Mouse (Mus musculus) liver, embryonic 16.5 days (tissue): ENCODE measurements around the gene Parva. TPM values are rescaled to one million over a fixed set of nuclear protein-coding genes. Genes with fewer than 3 reads are reported as not detected.
A peak's percentile ranks its signal among the peaks of the same experiment; 100 is the strongest.

ENCODE experiments used
- ATAC-seq: fragments of 200-750 bp; cut with Nextera tagmentation; 2 replicates; pipeline ENCODE4 v1.8.0; 2017; ENCODE audit warnings: low read depth, mild to moderate bottlenecking, moderate number of reproducible peaks, moderate library complexity
- H3K27ac ChIP-seq: fragments of 300-500 bp; sonication (generic); 2 replicates; pipeline ENCODE4 v1.5.1; 2014; ENCODE audit warnings: mild to moderate bottlenecking, low read length
- H3K27me3 ChIP-seq: fragments of 300-500 bp; sonication (generic); 2 replicates; pipeline ENCODE4 v1.6.1; 2014; ENCODE audit warnings: low read depth, low read length, mixed read lengths; ENCODE audit not compliant: control insufficient read depth, insufficient read depth
- H3K36me3 ChIP-seq: fragments of 300-500 bp; sonication (generic); 2 replicates; pipeline ENCODE4 v1.6.1; 2014; ENCODE audit warnings: mild to moderate bottlenecking; ENCODE audit not compliant: control insufficient read depth, insufficient read depth
- H3K4me1 ChIP-seq: fragments of 300-500 bp; sonication (generic); 2 replicates; pipeline ENCODE4 v1.6.1; 2014; ENCODE audit warnings: low read depth, low read length, mixed read lengths; ENCODE audit not compliant: control insufficient read depth
- H3K4me2 ChIP-seq: fragments of 300-500 bp; sonication (generic); 2 replicates; pipeline ENCODE4 v1.6.1; 2014; ENCODE audit warnings: low read depth, low read length, mixed read lengths
- H3K4me3 ChIP-seq: fragments of 300-500 bp; sonication (generic); 2 replicates; pipeline ENCODE4 v1.5.1; 2014; ENCODE audit warnings: low read depth, mild to moderate bottlenecking, low read length
- H3K9ac ChIP-seq: fragments of 300-500 bp; sonication (generic); 2 replicates; pipeline ENCODE4 v1.6.1; 2014; ENCODE audit warnings: low read depth, low read length
- H3K9me3 ChIP-seq: fragments of 300-500 bp; sonication (generic); replicated peaks from 2 replicates; pipeline ENCODE4 v1.6.1; 2016; ENCODE audit warnings: low read length; ENCODE audit not compliant: control insufficient read depth
- WGBS: fragments of 180-500 bp; shearing (Covaris S2); extraction: QIAGEN DNeasy Blood & Tissue Kit; methylation state at CpG from one replicate; pipeline ENCODE4 v1.1.7; 2014; ENCODE audit not compliant: insufficient replicate concordance; 5-methylcytosine and 5-hydroxymethylcytosine counted together
- polyA plus RNA-seq: library from polyadenylated mRNA; unstranded; fragments of >200 nt; fragmentation: Nextera tagmentation; extraction: Ambion mirVana; gene quantifications from 2 replicates; pipeline ENCODE4 v1.2.1, GENCODE M21; 2015

The Parva gene
- polyA plus RNA-seq, 1 experiment from 2014 or later: 9.2 TPM

GRCm38 (mm10) chr7:112510336-112511048 is 83.2 kb downstream of the Parva start:
- Histone ChIP-seq H3K4me3 (no peak overlapping the region), H3K27me3 (no peaks in the 10 kb centered on the region), H3K9ac (no peak overlapping the region), H3K9me3 (no peaks in the 10 kb centered on the region), H3K27ac (no peak overlapping the region), H3K4me1 (no peaks in the 10 kb centered on the region; the same call in none of the 2 replicates), H3K4me2 (no peak overlapping the region), H3K36me3 (no peaks in the 10 kb centered on the region)
- WGBS: 47% methylated on average over 10 of the region's 10 CpGs
- no peak for ATAC-seq

DNA sequence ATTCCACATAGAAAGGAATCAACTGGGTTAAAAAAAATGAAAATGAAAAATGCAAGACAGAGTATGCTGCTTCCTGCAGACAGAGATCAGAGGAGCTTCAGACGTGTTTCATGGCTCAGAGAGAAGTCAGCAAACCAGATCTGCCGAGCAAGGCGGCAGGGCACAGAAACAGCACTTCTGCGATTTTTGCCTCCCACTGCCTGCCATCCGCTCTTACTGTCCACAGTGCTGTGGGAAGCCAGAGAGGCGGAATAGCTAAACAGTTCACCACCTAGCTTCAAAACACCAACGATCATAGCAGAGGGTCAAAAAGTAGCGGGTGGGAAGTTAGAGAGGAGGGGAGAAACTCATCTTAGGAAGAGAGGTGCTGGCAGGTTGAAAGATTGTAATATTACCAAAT is 84.0 kb downstream of the Parva start:
- Histone ChIP-seq H3K4me2 (no peak overlapping the region), H3K4me3 (no peak overlapping the region), H3K4me1 (no peaks in the 10 kb centered on the region; the same call in none of the 2 replicates), H3K9ac (no peak overlapping the region), H3K36me3 (no peaks in the 10 kb centered on the region), H3K9me3 (no peaks in the 10 kb centered on the region), H3K27me3 (no peaks in the 10 kb centered on the region), H3K27ac (no peak overlapping the region)
- ATAC-seq: no peak
- WGBS: 63% methylated on average over 8 of the region's 8 CpGs

DNA sequence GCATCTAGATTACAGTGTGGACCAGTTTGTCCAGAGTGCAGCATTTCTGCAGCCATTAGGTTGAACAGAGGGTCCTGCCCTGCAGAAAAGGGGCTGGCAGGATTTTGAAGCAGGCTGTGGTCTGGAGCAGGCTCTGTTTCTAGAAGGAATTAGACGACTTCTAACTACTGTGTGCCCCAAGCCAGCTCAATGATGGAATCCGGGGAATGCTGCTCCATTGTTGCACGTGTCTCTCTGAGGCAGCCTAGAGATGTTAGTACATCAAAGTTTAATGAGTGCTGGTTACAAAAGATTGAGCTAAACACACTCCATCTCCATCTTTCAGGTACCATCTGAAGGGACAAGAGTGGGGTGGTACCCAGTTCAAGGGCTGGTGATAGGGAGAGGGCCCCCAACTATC is 85.0 kb downstream of the Parva start:
- no peak for ATAC-seq
- 45% methylated on average over 3 of the region's 3 CpGs for WGBS
- Histone ChIP-seq H3K9me3 (no peaks in the 10 kb centered on the region), H3K4me1 (no peaks in the 10 kb centered on the region; the same call in none of the 2 replicates), H3K9ac (no peak overlapping the region), H3K36me3 (no peaks in the 10 kb centered on the region), H3K4me2 (no peak overlapping the region), H3K4me3 (no peak overlapping the region), H3K27ac (no peak overlapping the region), H3K27me3 (no peaks in the 10 kb centered on the region)

- H3K9me3 ChIP-seq: no peaks in the 10 kb centered on the region
- no peaks in the 10 kb centered on the region; the same call in none of the 2 replicates for H3K4me1 ChIP-seq
- no peaks in the 10 kb centered on the region for H3K36me3 ChIP-seq
- no peak overlapping the region for H3K4me2 ChIP-seq
- ATAC-seq: no peak
- no peak overlapping the region for H3K4me3 ChIP-seq
- no peak overlapping the region for H3K27ac ChIP-seq
- WGBS: 66% methylated on average over 1 of the region's 1 CpGs
- H3K9ac ChIP-seq: no peak overlapping the region
- H3K27me3 ChIP-seq: no peaks in the 10 kb centered on the region
Observed at GRCm38 (mm10) chr7:112512895-112513294, 85.6 kb downstream of the Parva start.

GRCm38 (mm10) chr7:112514636-112515193 is 87.4 kb downstream of the Parva start:
- WGBS: 38% methylated on average over 8 of the region's 8 CpGs
- Histone ChIP-seq H3K27ac (peak overlapping the region; percentile 22; the same call in 1 of the 2 replicates), H3K27me3 (no peaks in the 10 kb centered on the region), H3K9ac (no peak overlapping the region), H3K4me3 (no peak overlapping the region), H3K9me3 (no peaks in the 10 kb centered on the region), H3K4me2 (peak overlapping the region; percentile 30; the same call in 1 of the 2 replicates), H3K36me3 (no peaks in the 10 kb centered on the region), H3K4me1 (no peaks in the 10 kb centered on the region; the same call in none of the 2 replicates)
- peak; percentile 82 for ATAC-seq

GRCm38 (mm10) chr7:112525465-112525864 is 98.2 kb downstream of the Parva start:
- ATAC-seq: no peak
- Histone ChIP-seq H3K27ac (no peak overlapping the region), H3K36me3 (no peaks in the 10 kb centered on the region), H3K4me2 (no peak overlapping the region), H3K9ac (no peak overlapping the region), H3K9me3 (no peaks in the 10 kb centered on the region), H3K27me3 (no peaks in the 10 kb centered on the region), H3K4me3 (no peak overlapping the region), H3K4me1 (no peaks in the 10 kb centered on the region)
- WGBS: 73% methylated on average over 6 of the region's 6 CpGs

DNA sequence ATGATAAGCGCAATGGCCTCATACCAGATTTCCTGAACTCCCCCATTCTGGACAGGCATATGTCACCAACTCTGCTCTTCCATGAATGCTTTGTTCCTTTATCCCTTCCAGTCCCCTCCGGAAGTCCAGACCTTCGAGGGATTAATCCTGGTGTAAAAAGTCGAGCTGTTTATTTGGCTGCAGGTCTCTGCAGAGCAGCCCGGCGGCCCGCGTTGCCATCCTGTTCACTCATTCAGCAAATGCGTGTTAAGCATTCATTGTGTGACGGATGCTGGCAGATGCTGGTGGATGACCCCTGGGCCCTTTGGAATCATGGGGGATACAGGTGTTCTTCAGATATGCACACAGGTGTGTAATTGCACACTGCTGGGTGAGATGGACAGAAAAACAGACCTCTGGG is 98.9 kb downstream of the Parva start:
- no peak for ATAC-seq
- Histone ChIP-seq H3K4me2 (no peak overlapping the region), H3K27me3 (no peaks in the 10 kb centered on the region), H3K9me3 (no peaks in the 10 kb centered on the region), H3K4me1 (no peaks in the 10 kb centered on the region; the same call in 1 of the 2 replicates), H3K4me3 (no peak overlapping the region), H3K27ac (no peak overlapping the region), H3K9ac (no peak overlapping the region), H3K36me3 (no peaks in the 10 kb centered on the region)
- WGBS: 77% methylated on average over 10 of the region's 10 CpGs

DNA sequence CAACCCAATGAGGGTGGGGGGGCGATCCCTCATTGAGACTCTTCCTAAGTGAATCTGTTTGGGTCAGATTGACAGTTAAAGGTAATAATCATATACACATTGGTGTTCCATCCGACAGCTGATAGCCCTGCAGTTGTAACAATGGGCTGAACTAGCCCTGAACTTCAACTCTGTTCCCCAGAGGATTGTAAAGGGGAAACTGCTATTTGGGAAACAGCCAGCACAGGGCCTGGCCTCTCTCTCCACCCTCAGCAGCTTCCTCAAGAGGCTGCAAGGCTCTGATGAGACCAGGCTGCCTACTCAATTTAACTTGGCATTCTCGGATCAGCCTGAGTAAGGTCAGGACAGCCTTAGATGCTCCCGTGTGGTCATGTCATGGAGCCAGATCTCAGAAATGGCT is 99.9 kb downstream of the Parva start:
- H3K27me3 ChIP-seq: no peaks in the 10 kb centered on the region
- no peaks in the 10 kb centered on the region; the same call in 1 of the 2 replicates for H3K4me1 ChIP-seq
- H3K4me2 ChIP-seq: no peak overlapping the region
- ATAC-seq: no peak
- 49% methylated on average over 4 of the region's 4 CpGs for WGBS
- no peak overlapping the region for H3K27ac ChIP-seq
- no peak overlapping the region for H3K4me3 ChIP-seq
- no peaks in the 10 kb centered on the region for H3K36me3 ChIP-seq
- no peak overlapping the region for H3K9ac ChIP-seq
- no peaks in the 10 kb centered on the region for H3K9me3 ChIP-seq

DNA sequence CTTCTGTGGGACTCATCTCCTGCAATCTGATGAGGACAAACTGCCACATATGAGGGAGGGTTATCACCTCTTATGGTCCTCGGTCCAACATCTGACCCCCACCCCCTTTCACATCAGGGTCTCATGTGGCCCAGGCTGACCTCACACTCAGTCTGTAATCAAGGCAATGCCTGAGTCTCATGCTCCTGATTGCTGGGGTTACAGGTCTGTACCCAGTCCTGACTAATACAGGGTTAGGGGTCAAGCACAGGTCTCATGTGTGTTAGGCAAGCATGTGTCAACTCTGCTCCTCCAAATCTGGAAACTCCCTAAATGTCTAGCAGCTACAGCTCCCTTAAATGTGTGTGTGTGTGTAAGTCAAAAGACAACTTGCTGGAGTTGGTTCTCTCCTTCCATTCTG is 100.8 kb downstream of the Parva start:
- no peak overlapping the region for H3K4me2 ChIP-seq
- H3K27ac ChIP-seq: no peak overlapping the region
- no peaks in the 10 kb centered on the region; the same call in 1 of the 2 replicates for H3K4me1 ChIP-seq
- H3K4me3 ChIP-seq: no peak overlapping the region
- WGBS: 59% methylated on average over 1 of the region's 1 CpGs
- H3K36me3 ChIP-seq: no peaks in the 10 kb centered on the region
- H3K9me3 ChIP-seq: no peaks in the 10 kb centered on the region
- ATAC-seq: peak; percentile 30; the same call in 1 of the 2 replicates
- H3K9ac ChIP-seq: no peak overlapping the region
- no peaks in the 10 kb centered on the region for H3K27me3 ChIP-seq
